Mouse (Mus musculus) left cerebral cortex, adult 2 months (tissue): Measurements from ENCODE around the gene Gnat3. TPM values are rescaled to one million over a fixed set of nuclear protein-coding genes. Genes with fewer than 3 reads are reported as not detected.

ENCODE experiments used
- DNase-seq, 2 experiments: peaks; one replicate each; pipeline ENCODE4 v3.0.0; 2021 to 2022; ENCODE audit warnings: low spot score in 2 of 2, mixed read lengths in 1 of 2; ENCODE audit errors: extremely low spot score in 1 of 2
- H3K27ac ChIP-seq: fragments of 200-600 bp; 2 replicates; pipeline ENCODE4 v1.8.1; 2022
- H3K4me3 ChIP-seq: fragments of 200-600 bp; 2 replicates; pipeline ENCODE4 v1.8.1; 2022
- CTCF ChIP-seq: fragments of 200-600 bp; IDR thresholded peaks from 2 replicates; pipeline ENCODE4 v1.8.1; 2022; ENCODE audit warnings: antibody characterized with exemption, mild to moderate bottlenecking, moderate library complexity
- intact Hi-C: fragments of 180-260 bp; cut with DNase I; formaldehyde crosslinking; loops from one replicate; pipeline ENCODE4 v1.15.1; 2025
- total RNA-seq, 2 experiments: library from RNA; stranded (reverse); gene quantifications; 2 replicates each; pipeline ENCODE4 v1.2.3; 2021

Gnat3 gene
- total RNA-seq, 2 experiments from 2014 or later: not detected

DNA sequence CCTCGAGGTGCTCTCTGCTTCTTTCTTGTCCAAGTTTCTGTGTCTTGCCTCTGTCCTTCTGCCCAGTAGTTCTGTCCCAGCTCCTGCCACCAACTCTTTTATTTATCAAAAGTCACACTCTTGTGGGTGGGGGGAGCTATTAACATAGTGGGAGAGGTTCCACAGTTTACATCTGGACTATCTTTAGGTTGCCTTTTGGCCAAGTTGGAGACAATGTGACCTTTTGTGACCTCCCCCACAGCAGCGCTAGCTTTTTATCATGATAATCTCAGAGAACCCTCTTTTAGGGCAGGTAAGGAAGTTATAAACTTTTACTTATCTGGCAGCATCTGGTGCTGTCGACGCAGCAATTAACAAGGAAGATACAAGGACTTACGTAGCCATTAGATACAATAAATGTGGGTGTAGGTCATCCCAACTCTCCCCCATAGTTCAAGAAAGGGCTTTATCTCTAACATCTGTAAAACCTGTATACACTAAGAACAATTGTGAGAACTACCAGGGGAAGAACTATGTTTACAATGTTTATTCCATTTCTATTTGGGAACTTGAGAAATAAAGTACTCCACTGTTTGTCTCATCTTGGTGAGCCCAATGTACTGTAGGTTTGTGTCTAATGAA is 18.3 kb downstream of the Gnat3 start:
- intact Hi-C loops: no loop called here
- H3K27ac ChIP-seq: no peak overlapping the region

DNA sequence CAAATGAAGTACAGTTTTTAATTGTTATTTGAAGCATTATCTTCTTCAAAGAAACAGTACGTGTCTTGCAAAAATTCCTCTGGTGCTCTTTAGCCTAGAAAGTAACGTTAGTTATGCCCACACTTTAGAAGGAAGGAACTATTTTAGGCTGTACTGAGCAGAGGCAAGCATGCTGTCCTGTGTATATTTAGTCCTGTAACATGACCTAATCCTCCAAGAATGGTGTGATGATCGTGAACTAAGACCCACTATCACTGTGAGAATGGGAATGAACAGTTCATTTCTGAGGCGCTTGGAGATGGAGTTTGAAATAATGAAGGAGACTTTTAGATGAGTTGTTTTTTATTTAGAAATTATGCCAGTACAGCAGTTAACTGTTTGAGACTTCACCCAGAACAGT is 20.4 kb downstream of the Gnat3 start:
- H3K27ac ChIP-seq: no peak overlapping the region
- intact Hi-C loops: no loop called here
- no peak for DNase-seq
- TF ChIP-seq CTCF: no peak
- no peak overlapping the region for H3K4me3 ChIP-seq

More for the DNA sequence above, 18.3 kb downstream of the Gnat3 start:
- DNase-seq: no peak
- no peak overlapping the region for H3K4me3 ChIP-seq
- no peak for TF ChIP-seq CTCF

DNA sequence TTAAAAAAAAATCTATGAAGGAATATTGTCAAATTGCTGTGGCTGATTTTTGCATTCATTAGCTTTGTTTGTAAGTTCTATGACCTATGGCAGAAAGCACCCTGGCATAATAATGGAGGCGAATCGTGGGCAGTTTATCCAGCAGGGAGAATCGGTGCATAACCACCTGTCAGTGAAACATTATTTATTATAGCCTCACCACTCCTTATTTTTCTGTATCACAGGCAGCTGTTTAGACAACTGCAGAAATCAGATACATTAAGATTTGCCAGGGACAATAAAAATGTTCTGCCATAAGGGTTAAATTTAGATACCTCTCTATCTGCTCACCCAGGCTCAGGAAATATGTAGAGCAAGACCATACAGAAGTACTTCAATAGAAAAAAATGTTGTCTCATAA is 22.2 kb downstream of the Gnat3 start:
- DNase-seq: no peak
- intact Hi-C loops: no loop called here
- Histone ChIP-seq H3K27ac (no peak overlapping the region), H3K4me3 (no peak overlapping the region)
- no peak for TF ChIP-seq CTCF

DNA sequence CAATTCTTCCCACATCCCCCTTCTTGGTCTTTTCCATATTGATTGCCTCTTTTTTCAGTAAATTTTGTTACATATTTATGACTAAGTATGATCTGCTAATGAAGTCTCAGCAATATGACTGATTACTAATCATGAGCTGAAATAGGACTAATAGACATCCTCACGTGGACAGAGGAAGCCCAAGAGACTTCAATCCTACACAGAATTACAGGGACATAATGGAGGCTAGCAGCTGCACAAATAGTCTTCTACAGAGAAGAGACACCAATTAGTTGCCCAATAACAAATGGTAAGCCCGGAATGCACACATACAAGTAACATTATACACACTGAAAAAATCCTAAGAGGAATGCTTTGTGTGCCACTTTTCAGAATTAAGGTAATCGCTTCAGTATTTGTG is 24.3 kb downstream of the Gnat3 start:
- no peak for DNase-seq
- no peak overlapping the region for H3K27ac ChIP-seq
- intact Hi-C loops: no loop called here
- TF ChIP-seq CTCF: no peak
- H3K4me3 ChIP-seq: no peak overlapping the region

DNA sequence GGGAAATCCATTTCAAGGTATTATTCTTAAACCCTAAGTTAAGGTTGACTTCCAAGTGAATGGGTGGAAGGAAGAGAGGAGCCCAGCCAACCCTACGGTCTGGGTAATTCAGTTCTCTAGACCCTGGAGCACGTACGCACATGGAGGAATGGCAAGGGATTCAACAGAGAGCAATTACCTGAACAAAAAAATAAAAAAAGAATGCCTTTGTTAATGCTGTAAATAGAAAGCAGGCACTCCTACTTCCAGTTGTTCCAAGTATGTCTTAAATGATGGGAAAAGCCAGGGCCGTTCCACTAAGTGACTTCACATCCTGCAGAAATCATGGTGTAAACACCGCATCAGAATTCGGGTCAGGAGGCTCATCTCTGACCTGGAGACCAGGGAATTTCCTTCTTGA is 28.3 kb downstream of the Gnat3 start:
- Histone ChIP-seq H3K4me3 (no peak overlapping the region), H3K27ac (no peak overlapping the region)
- TF ChIP-seq CTCF: no peak
- DNase-seq: no peak
- intact Hi-C loops: no loop called here

DNA sequence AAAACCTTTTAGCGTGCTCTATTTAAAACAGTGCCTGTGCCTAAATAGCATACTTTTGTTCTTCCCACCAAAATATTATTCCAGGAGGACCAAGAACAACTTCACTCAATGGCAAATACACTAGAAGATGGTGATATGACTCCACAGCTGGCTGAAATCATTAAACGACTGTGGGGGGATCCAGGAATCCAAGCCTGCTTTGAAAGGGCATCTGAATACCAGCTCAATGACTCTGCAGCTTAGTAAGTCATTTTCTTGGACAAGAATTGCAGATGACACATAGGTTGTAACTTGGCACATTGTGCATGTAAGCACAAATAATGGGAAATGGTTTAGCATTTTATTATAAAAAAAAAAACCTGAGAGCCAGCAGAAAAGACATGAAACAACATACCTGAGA is 37.2 kb downstream of the Gnat3 start:
- no peak overlapping the region for H3K4me3 ChIP-seq
- DNase-seq: no peak
- TF ChIP-seq CTCF: no peak
- intact Hi-C loops: no loop called here
- H3K27ac ChIP-seq: no peak overlapping the region

DNA sequence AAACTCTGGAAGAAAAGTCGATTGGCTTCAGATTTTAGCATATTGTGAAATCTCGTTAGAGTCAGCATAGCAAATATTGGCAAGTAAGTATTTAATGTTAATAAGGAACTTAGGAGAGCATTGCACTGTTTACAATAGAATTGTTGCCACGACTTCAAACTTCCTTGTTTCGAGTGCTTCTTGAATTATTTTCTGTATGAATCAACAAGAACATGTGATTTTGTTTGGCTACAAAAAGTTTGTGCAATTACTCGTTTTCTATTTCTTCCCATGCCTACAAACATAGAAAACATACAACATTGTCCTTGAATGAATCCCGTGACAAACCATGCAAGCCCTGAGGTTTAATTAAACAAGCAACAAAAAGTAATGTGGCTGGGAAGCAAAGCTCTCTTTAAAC is 37.8 kb downstream of the Gnat3 start:
- Histone ChIP-seq H3K4me3 (no peak overlapping the region), H3K27ac (no peak overlapping the region)
- no peak for DNase-seq
- intact Hi-C loops: no loop called here
- no peak for TF ChIP-seq CTCF

DNA sequence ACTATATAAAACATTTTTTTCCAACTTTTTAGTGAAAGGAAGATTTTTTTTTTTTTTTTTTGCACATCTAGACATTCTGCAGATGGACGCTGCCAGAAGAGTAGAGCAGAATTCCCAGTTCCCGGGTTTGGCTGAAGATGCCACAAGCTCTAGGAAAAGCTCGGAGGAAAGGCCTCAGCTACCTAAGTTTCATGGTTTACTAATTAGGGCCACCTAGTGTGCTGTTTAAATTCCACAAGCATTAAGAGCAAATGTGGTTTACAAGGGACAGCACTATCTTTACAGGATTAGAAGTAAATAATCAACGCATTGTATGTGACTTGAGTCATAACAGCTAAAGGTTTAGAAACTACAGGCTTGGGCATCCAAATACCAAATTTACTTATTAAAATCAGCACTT is 39.3 kb downstream of the Gnat3 start:
- Histone ChIP-seq H3K27ac (no peak overlapping the region), H3K4me3 (no peak overlapping the region)
- TF ChIP-seq CTCF: no peak
- no peak for DNase-seq
- intact Hi-C loops: no loop called here

DNA sequence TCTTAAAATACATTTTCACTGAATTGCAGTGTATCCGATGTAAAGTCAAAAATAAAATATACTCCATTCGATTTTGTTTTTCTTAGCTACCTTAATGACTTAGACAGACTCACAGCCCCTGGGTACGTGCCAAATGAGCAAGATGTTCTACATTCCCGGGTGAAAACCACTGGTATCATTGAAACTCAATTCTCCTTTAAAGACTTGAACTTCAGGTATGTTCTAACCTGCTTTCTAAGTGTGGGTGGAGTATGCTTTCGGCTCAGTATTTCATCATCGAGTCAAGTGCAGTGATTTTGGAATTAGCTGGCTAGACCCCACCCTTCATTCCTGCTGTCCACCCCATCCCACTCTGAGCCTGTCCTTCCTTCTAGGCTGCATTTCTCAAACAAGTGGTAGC is 41.3 kb downstream of the Gnat3 start:
- Histone ChIP-seq H3K4me3 (no peak overlapping the region), H3K27ac (no peak overlapping the region)
- intact Hi-C loops: no loop called here
- no peak for DNase-seq
- no peak for TF ChIP-seq CTCF

DNA sequence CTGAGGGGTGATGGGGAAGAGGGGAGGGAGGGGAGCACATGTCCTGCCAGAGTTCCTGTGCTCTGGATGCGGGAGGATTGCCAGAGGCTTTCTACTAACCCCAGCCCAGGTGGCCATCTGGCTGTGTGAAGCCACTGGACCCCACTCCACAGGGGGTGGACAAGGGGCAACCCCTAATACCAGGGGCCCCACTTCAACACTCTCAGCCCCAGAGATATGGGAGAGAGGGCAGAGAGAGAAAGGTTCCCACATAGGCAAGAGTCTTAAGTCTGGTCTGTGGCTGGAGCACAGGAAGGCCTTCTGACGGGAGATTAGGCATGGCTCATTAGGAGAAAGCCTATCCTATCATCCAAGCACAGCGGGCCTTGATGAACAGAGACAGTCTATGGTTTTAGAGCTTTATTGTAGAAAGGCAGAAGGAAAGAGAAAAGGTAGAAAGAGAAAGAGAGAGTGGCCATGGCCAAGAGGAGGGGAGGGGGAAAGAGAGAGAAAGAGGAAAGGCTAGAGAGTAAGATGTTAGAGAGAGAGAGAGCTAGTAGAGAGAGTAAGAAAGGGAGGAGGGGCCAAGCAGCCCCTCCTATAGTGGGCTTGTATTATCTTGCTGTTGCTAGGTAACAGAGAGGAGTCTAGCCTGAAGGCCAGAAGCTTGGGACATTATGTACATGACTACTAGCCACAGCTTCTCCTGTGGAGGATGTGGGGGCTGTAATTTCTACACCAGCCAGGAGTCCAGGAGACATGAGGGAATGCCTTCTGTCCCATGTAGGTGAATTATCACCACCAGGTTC is 42.7 kb downstream of the Gnat3 start:
- H3K27ac ChIP-seq: no peak overlapping the region
- no peak overlapping the region for H3K4me3 ChIP-seq
- no peak for TF ChIP-seq CTCF
- intact Hi-C loops: no loop called here
- no peak for DNase-seq

DNA sequence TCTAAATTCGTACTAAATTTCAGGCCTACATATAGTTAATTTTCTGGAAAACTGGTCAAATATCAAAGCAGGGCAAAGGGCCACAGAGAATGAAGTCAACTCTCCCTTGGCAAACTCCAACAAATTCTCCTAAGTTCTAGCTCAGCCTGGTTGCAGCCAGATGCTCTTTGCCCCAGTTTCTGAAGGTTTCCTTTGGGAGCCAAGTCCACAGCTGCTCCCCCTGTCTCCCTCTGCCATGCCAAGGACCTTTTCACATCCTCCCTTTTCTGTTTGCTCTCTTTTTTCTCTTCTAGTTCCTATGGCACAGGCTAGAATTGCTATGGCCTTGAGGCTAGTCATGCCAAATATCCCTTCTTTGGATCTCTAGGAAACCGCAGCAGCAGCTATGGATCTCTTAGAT is 43.8 kb downstream of the Gnat3 start:
- TF ChIP-seq CTCF: no peak
- intact Hi-C loops: no loop called here
- Histone ChIP-seq H3K4me3 (no peak overlapping the region), H3K27ac (no peak overlapping the region)
- no peak for DNase-seq

DNA sequence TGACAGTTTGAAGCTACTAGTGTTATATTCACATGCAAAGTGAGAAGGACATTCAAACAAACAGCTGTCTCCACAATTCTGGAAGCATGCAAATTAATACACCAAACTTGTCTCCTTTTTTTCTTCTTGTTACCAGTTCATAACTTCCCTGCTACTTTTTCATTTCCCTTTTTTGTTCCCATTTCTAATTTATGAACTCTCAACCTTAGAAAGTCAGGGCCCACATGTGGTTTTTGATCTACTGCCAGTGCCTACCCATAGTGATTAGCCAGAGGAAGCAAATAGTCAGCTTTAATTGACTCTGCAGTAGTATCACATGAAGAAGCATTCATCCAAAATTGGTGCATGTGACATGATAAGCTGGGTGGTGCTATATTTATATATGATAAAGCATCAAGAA is 44.7 kb downstream of the Gnat3 start:
- no peak for TF ChIP-seq CTCF
- intact Hi-C loops: no loop called here
- DNase-seq: no peak
- Histone ChIP-seq H3K4me3 (no peak overlapping the region), H3K27ac (no peak overlapping the region)

DNA sequence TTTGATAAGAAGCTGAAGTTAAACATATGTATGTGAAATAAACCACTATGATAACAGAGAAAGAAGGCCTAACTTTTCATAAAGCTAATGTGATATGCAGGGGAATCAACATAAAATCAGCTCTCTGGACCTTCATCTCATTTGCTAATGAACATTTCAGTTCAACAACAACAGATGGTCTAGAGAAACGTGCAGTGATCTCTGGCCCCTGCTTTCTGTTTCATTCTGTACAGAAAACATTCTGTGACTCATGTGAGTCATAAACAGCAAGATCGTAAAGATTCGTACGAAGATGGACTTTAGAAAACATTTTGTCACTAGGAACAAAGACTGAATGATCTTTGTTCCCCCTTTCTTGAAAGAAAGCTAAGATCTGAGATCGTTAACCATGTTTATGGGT is 48.0 kb downstream of the Gnat3 start:
- Histone ChIP-seq H3K27ac (no peak overlapping the region), H3K4me3 (no peak overlapping the region)
- DNase-seq: no peak
- TF ChIP-seq CTCF: no peak
- intact Hi-C loops: no loop called here
